Mouse (Mus musculus) natural killer cell, adult 2 months (primary cell): ENCODE data around the gene Foxp1.
A peak's percentile ranks its signal among the peaks of the same experiment; 100 is the strongest.

Experiments
- DNase-seq, 2 experiments: peaks; one replicate each; pipeline ENCODE4 v3.0.0; 2022; ENCODE audit warnings: low spot score in 2 of 2

Gene Foxp1

GRCm38 (mm10) chr6:99295495-99295894 lies 227.0 kb downstream of the Foxp1 start:
- peak; percentile 62 to 67 for DNase-seq

- no peak for DNase-seq
Observed at GRCm38 (mm10) chr6:99289220-99289619, 233.3 kb downstream of the Foxp1 start.

- no peak for DNase-seq
Observed at GRCm38 (mm10) chr6:99285026-99285425, 237.5 kb downstream of the Foxp1 start.

- no peak for DNase-seq
Observed at GRCm38 (mm10) chr6:99284019-99284418, 238.5 kb downstream of the Foxp1 start.

GRCm38 (mm10) chr6:99282866-99283657 lies 239.5 kb downstream of the Foxp1 start:
- DNase-seq, result peak; percentile 80 to 86

- DNase-seq, result no peak
Observed at GRCm38 (mm10) chr6:99281433-99281832, 241.1 kb downstream of the Foxp1 start.

GRCm38 (mm10) chr6:99280619-99281018 lies 241.9 kb downstream of the Foxp1 start:
- DNase-seq, result no peak

- DNase-seq, result no peak
Observed at GRCm38 (mm10) chr6:99277251-99277650, 245.3 kb downstream of the Foxp1 start.

GRCm38 (mm10) chr6:99276297-99276653 lies 246.2 kb downstream of the Foxp1 start:
- no peak for DNase-seq

GRCm38 (mm10) chr6:99275381-99276296 lies 246.9 kb downstream of the Foxp1 start:
- DNase-seq, result peak; percentile 48 to 55

GRCm38 (mm10) chr6:99274667-99275066 lies 247.9 kb downstream of the Foxp1 start:
- peak; percentile 82 for DNase-seq

GRCm38 (mm10) chr6:99274222-99274621 lies 248.3 kb downstream of the Foxp1 start:
- DNase-seq, result no peak

GRCm38 (mm10) chr6:99273177-99273576 lies 249.3 kb downstream of the Foxp1 start:
- no peak for DNase-seq

GRCm38 (mm10) chr6:99272174-99272573 lies 250.3 kb downstream of the Foxp1 start:
- DNase-seq, result no peak

- DNase-seq, result no peak
Observed at GRCm38 (mm10) chr6:99271741-99272140, 250.8 kb downstream of the Foxp1 start.

GRCm38 (mm10) chr6:99269921-99270320 lies 252.6 kb downstream of the Foxp1 start:
- no peak for DNase-seq

- DNase-seq, result no peak
Observed at GRCm38 (mm10) chr6:99268171-99269061, 254.1 kb downstream of the Foxp1 start.

- peak; percentile 64 to 66 for DNase-seq
Observed at GRCm38 (mm10) chr6:99265945-99266656, 256.4 kb downstream of the Foxp1 start.

- no peak for DNase-seq
Observed at GRCm38 (mm10) chr6:99265173-99265572, 257.3 kb downstream of the Foxp1 start.

- peak; percentile 53 to 59 for DNase-seq
Observed at GRCm38 (mm10) chr6:99264192-99265093, 258.1 kb downstream of the Foxp1 start.
